Comparison of ENCODE assay signal across 9 mouse cellular contexts in genomic region chr7:30325364-30325763, GRCm38 (mm10). TPM values are rescaled to one million over a fixed set of nuclear protein-coding genes. Genes with fewer than 3 reads are reported as not detected.
DNase-seq lines count a peak whose midpoint lies in the region; ATAC-seq and TF ChIP-seq lines count a peak whose summit lies in the region.
"Had no signal": no experiment of that assay in that cellular context is flagged by ENCODE, and none has a peak within 500 bp of the region (broad histone marks: within the 10 kb centered on the region; RNA-seq: fewer than 3 reads in every experiment).

No protein-coding gene starts in this region.

- no peak for TF ChIP-seq POLR2A in kidney, adult 2 months (IDR thresholded peaks at IDR 0.05; ENCODE audit: low read depth, low read length)

- no peak overlapping the region for H3K4me3 ChIP-seq in kidney, adult 2 months (ENCODE audit: insufficient read depth, low read depth, low read length)
- H3K4me3 ChIP-seq in kidney, embryonic 14.5 days (ENCODE audit: low read length): no peak overlapping the region
- H3K4me3 ChIP-seq: erythroblast, embryonic 14.5 days; liver, embryonic 15.5 days had no signal

- H3K27me3 ChIP-seq in kidney, adult 2 months (replicated peaks; ENCODE audit: control insufficient read depth, insufficient read depth, low read length): no peaks in the 10 kb centered on the region
- H3K27me3 ChIP-seq in kidney, embryonic 14.5 days (ENCODE audit: control insufficient read depth, insufficient read depth, low read length): no peaks in the 10 kb centered on the region

- H3K36me3 ChIP-seq in kidney, adult 2 months (ENCODE audit: control insufficient read depth, insufficient read depth, low read length): no peaks in the 10 kb centered on the region
- no peaks in the 10 kb centered on the region for H3K36me3 ChIP-seq in kidney, embryonic 14.5 days (ENCODE audit: control insufficient read depth, insufficient read depth, low read length)
- H3K36me3 ChIP-seq: liver, embryonic 15.5 days had no signal

- ATAC-seq in kidney, embryonic 14.5 days (ENCODE audit: low FRiP score, low TSS enrichment): no peak

- peaks cover 3% of the 10 kb centered on the region; the same call in 1 of the 2 replicates for H3K9me3 ChIP-seq in kidney, embryonic 14.5 days (ENCODE audit: control insufficient read depth, low read length)
- H3K9me3 ChIP-seq: liver, embryonic 15.5 days had no signal

- 67% methylated on average over 2 of the region's 2 CpGs for WGBS in kidney, adult 2 months
- WGBS in kidney, embryonic 14.5 days: 44% methylated on average over 2 of the region's 2 CpGs

- TF ChIP-seq CTCF in kidney, adult 2 months (conservative IDR thresholded peaks at IDR 0.05; ENCODE audit: insufficient read depth, insufficient read length, low read depth, low read length): peak; percentile 54

- peaks cover 16% of the 10 kb centered on the region; the same call in 1 of the 2 replicates for H3K4me1 ChIP-seq in kidney, adult 2 months (ENCODE audit: control insufficient read depth, insufficient read depth, low read length)
- H3K4me1 ChIP-seq in kidney, embryonic 14.5 days (ENCODE audit: control insufficient read depth, insufficient read depth, low read length): peaks cover 19% of the 10 kb centered on the region

- peak; percentile 61 for DNase-seq in kidney, adult 2 months
- peak; percentile 91 for DNase-seq in ES-CJ7 (ENCODE audit: low read depth, low spot score)
- DNase-seq in c-Kit-negative CD71-positive TER-119-positive erythroid progenitor cells, embryonic 14.5 days (ENCODE audit: low read depth, low spot score): peak; percentile 54
- DNase-seq in lung, adult 18-20 months: peak; percentile 28 to 36
- DNase-seq in spleen, postnatal 4 days (ENCODE audit: low spot score in 2 of 2): peak; percentile 68 to 88
- DNase-seq in urinary bladder, adult 2 months (ENCODE audit: low spot score): no peak

- H3K4me2 ChIP-seq in kidney, embryonic 14.5 days (replicated peaks; ENCODE audit: low read depth, low read length): no peak overlapping the region
- H3K4me2 ChIP-seq: liver, embryonic 15.5 days had no signal

- H3K9ac ChIP-seq in kidney, embryonic 14.5 days (ENCODE audit: low read depth, low read length): no peak overlapping the region
- H3K9ac ChIP-seq: liver, embryonic 15.5 days had no signal

- H3K27ac ChIP-seq in kidney, adult 2 months (ENCODE audit: insufficient read depth, low read depth, low read length): no peak overlapping the region
- H3K27ac ChIP-seq in kidney, embryonic 14.5 days (ENCODE audit: low read depth, low read length): no peak overlapping the region
- H3K27ac ChIP-seq: liver, embryonic 15.5 days had no signal

RNA-seq across cellular contexts. Expression of gene Sdhaf1, which starts 1.7 kb away (rescaled TPM):
- 26.4 and 27.3 TPM in 2 replicates for polyA plus RNA-seq in kidney, adult 2 months (2012; rRNA removed)
- 20.6 and 21.5 TPM in 2 replicates for polyA plus RNA-seq in kidney, embryonic 14.5 days (2014; fragmentation: Nextera tagmentation; extraction: Ambion mirVana)
- polyA plus RNA-seq in urinary bladder, adult 2 months (2012; rRNA removed): 12.8 and 15.4 TPM in 2 replicates

RNA-seq across cellular contexts. Expression of gene E130208F15Rik, which starts 3.8 kb away (rescaled TPM):
- polyA plus RNA-seq in kidney, adult 2 months (2012; rRNA removed): 0.42 and 1.1 TPM in 2 replicates
- not detected in 2 replicates for polyA plus RNA-seq in kidney, embryonic 14.5 days (2014; fragmentation: Nextera tagmentation; extraction: Ambion mirVana)
- 0.57 and 0.72 TPM in 2 replicates for polyA plus RNA-seq in urinary bladder, adult 2 months (2012; rRNA removed)
- polyA plus RNA-seq: erythroblast, embryonic 14.5 days had no signal

RNA-seq across cellular contexts. Expression of gene Syne4, which starts 10.8 kb away (rescaled TPM):
- 162 and 170 TPM in 2 replicates for polyA plus RNA-seq in kidney, adult 2 months (2012; rRNA removed)
- polyA plus RNA-seq in kidney, embryonic 14.5 days (2014; fragmentation: Nextera tagmentation; extraction: Ambion mirVana): 43.5 and 72.9 TPM in 2 replicates
- 5.4 and 9.1 TPM in 2 replicates for polyA plus RNA-seq in urinary bladder, adult 2 months (2012; rRNA removed)

RNA-seq across cellular contexts. Expression of gene Alkbh6, which starts 16.8 kb away (rescaled TPM):
- polyA plus RNA-seq in kidney, adult 2 months (2012; rRNA removed): 99.0 and 122 TPM in 2 replicates
- 85.5 and 112 TPM in 2 replicates for polyA plus RNA-seq in kidney, embryonic 14.5 days (2014; fragmentation: Nextera tagmentation; extraction: Ambion mirVana)
- 68.0 and 80.2 TPM in 2 replicates for polyA plus RNA-seq in urinary bladder, adult 2 months (2012; rRNA removed)

RNA-seq across cellular contexts. Expression of gene Clip3, which starts 33.8 kb away (rescaled TPM):
- polyA plus RNA-seq in kidney, adult 2 months (2012; rRNA removed): 4.2 and 4.9 TPM in 2 replicates
- 30.7 and 51.1 TPM in 2 replicates for polyA plus RNA-seq in kidney, embryonic 14.5 days (2014; fragmentation: Nextera tagmentation; extraction: Ambion mirVana)
- 23.7 and 47.9 TPM in 2 replicates for polyA plus RNA-seq in urinary bladder, adult 2 months (2012; rRNA removed)
- polyA plus RNA-seq: erythroblast, embryonic 14.5 days had no signal
